In the genomic region with DNA sequence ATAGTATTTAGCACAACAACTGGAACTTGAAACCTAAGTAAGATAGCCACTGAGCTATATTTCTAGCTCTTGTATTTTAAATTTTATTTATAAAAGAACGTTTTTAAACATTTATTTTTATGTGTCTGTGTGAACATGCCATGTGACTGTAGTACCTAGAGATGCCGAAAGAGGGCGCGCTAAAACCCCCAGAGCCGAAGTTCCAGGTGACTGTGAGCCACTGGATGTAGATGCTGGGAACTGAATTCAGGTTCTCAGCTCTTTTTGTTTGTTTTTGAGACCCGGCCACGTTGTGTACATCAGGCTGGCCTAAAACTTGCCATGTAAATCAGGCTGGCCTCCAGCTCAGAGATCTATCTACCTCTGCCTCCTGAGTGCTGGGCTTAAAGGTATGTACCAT, we compare ENCODE assay signal across 9 mouse cellular contexts. TPM values are rescaled to one million over a fixed set of nuclear protein-coding genes. Genes with fewer than 3 reads are reported as not detected.
A peak's percentile ranks its signal among the peaks of the same experiment; 100 is the strongest.
DNase-seq lines count a peak whose midpoint lies in the region; ATAC-seq and TF ChIP-seq lines count a peak whose summit lies in the region.
"Had no signal": no experiment of that assay in that cellular context is flagged by ENCODE, and none has a peak within 500 bp of the region (broad histone marks: within the 10 kb centered on the region; RNA-seq: fewer than 3 reads in every experiment).

No protein-coding gene starts in this region.

- H3K9ac ChIP-seq in forebrain, postnatal 0 days, result no peak overlapping the region
- H3K9ac ChIP-seq in forebrain, embryonic 16.5 days (replicated peaks; ENCODE audit: low read depth, low read length), result no peak overlapping the region
- no peak overlapping the region for H3K9ac ChIP-seq in liver, postnatal 0 days (replicated peaks)

- peak; percentile 51 for TF ChIP-seq CTCF in forebrain, postnatal 0 days (IDR thresholded peaks at IDR 0.05; ENCODE audit: low read depth)
- peak; percentile 76 for TF ChIP-seq CTCF in liver, postnatal 0 days (IDR thresholded peaks at IDR 0.05; ENCODE audit: low read depth)

- ATAC-seq in forebrain, postnatal 0 days, result no peak
- ATAC-seq in forebrain, embryonic 16.5 days, result no peak
- no peak for ATAC-seq in liver, postnatal 0 days

- 16% methylated on average over 7 of the region's 7 CpGs for WGBS in forebrain, postnatal 0 days
- 21% methylated on average over 7 of the region's 7 CpGs for WGBS in forebrain, embryonic 16.5 days
- WGBS in liver, postnatal 0 days (ENCODE audit: insufficient replicate concordance), result 23% methylated on average over 7 of the region's 7 CpGs

- no peak for TF ChIP-seq EP300 in liver, postnatal 0 days (IDR thresholded peaks at IDR 0.05; ENCODE audit: low read depth)

- no peak for DNase-seq in forebrain, postnatal 0 days
- peak; percentile 43 for DNase-seq in spleen, adult 12 weeks (ENCODE audit: low spot score)
- DNase-seq in spleen, postnatal 36 days (ENCODE audit: low spot score in 2 of 2), result no peak
- DNase-seq in liver, postnatal 0 days, result peak; percentile 68
- DNase-seq in thymus, postnatal 4 days, result peak; percentile 75
- no peak for DNase-seq in heart, postnatal 25 days (ENCODE audit: low spot score)
- DNase-seq in adrenal gland, postnatal 25 days, result no peak

- no peak overlapping the region for H3K4me3 ChIP-seq in forebrain, postnatal 0 days (ENCODE audit: low read depth, low read length)
- H3K4me3 ChIP-seq in forebrain, embryonic 16.5 days (replicated peaks; ENCODE audit: low read length), result no peak overlapping the region
- H3K4me3 ChIP-seq in liver, postnatal 0 days (ENCODE audit: low read depth, low read length), result no peak overlapping the region
- H3K4me3 ChIP-seq: erythroblast, embryonic 14.5 days had no signal

- no peak overlapping the region for H3K27ac ChIP-seq in forebrain, postnatal 0 days (ENCODE audit: low read depth, low read length)
- H3K27ac ChIP-seq in forebrain, embryonic 16.5 days (ENCODE audit: low read length), result no peak overlapping the region
- H3K27ac ChIP-seq in liver, postnatal 0 days (ENCODE audit: low read depth), result no peak overlapping the region

- no peaks in the 10 kb centered on the region for H3K4me1 ChIP-seq in forebrain, postnatal 0 days (ENCODE audit: insufficient read depth)
- H3K4me1 ChIP-seq in forebrain, embryonic 16.5 days (replicated peaks; ENCODE audit: control insufficient read depth, insufficient read depth, low read length), result peaks cover 5% of the 10 kb centered on the region; the same call in 1 of the 2 replicates
- peaks cover 14% of the 10 kb centered on the region for H3K4me1 ChIP-seq in liver, postnatal 0 days (ENCODE audit: insufficient read depth)

- intact Hi-C loops in heart, postnatal 25 days (cut with DNase I), result loop anchor here (2.0 kb wide), 1 partner anchor 119 kb away; no protein-coding TSS in a partner anchor

- H3K27me3 ChIP-seq in forebrain, postnatal 0 days (ENCODE audit: insufficient read depth, low read length), result no peaks in the 10 kb centered on the region
- no peaks in the 10 kb centered on the region for H3K27me3 ChIP-seq in forebrain, embryonic 16.5 days (replicated peaks; ENCODE audit: control insufficient read depth, insufficient read depth, low read length)
- no peaks in the 10 kb centered on the region for H3K27me3 ChIP-seq in liver, postnatal 0 days (ENCODE audit: insufficient read depth, low read length)

- H3K4me2 ChIP-seq in forebrain, postnatal 0 days (ENCODE audit: low read depth), result no peak overlapping the region
- H3K4me2 ChIP-seq in forebrain, embryonic 16.5 days (ENCODE audit: low read length), result no peak overlapping the region
- no peak overlapping the region for H3K4me2 ChIP-seq in liver, postnatal 0 days (ENCODE audit: low read depth, low read length)

- H3K9me3 ChIP-seq in forebrain, postnatal 0 days (ENCODE audit: low read length), result no peaks in the 10 kb centered on the region
- H3K9me3 ChIP-seq in forebrain, embryonic 16.5 days (ENCODE audit: control insufficient read depth, low read length), result no peaks in the 10 kb centered on the region
- H3K9me3 ChIP-seq in liver, postnatal 0 days (ENCODE audit: low read length), result no peaks in the 10 kb centered on the region

- H3K36me3 ChIP-seq in forebrain, postnatal 0 days (ENCODE audit: insufficient read depth), result no peaks in the 10 kb centered on the region
- no peaks in the 10 kb centered on the region for H3K36me3 ChIP-seq in forebrain, embryonic 16.5 days (ENCODE audit: control insufficient read depth, insufficient read depth)
- H3K36me3 ChIP-seq in liver, postnatal 0 days (replicated peaks; ENCODE audit: insufficient read depth, low read length), result no peaks in the 10 kb centered on the region

RNA-seq across cellular contexts. Expression of a gene that starts 3.0 kb away (rescaled TPM):
- 0.23 TPM in 1 of 2 replicates, not detected in the other for total RNA-seq in forebrain, postnatal 0 days (2014; rRNA removed)
- polyA plus RNA-seq in forebrain, postnatal 0 days (2015; fragmentation: Nextera tagmentation; extraction: Ambion mirVana), result 1.1 and 1.5 TPM in 2 replicates
- 1.7 TPM in 1 of 2 replicates, not detected in the other for polyA plus RNA-seq in forebrain, embryonic 16.5 days (2015; fragmentation: Nextera tagmentation; extraction: Ambion mirVana)
- polyA plus RNA-seq in liver, postnatal 0 days (2015; fragmentation: Nextera tagmentation; extraction: Ambion mirVana), result not detected in 2 replicates
- not detected for total RNA-seq in heart, postnatal 25 days (2021)
- not detected in 2 replicates for total RNA-seq in adrenal gland, postnatal 25 days (2021)
- polyA plus RNA-seq: erythroblast, embryonic 14.5 days had no signal

RNA-seq across cellular contexts. Expression of a gene that starts 24.4 kb away (rescaled TPM):
- 18.0 and 18.1 TPM in 2 replicates for total RNA-seq in forebrain, postnatal 0 days (2014; rRNA removed)
- 21.2 and 22.2 TPM in 2 replicates for polyA plus RNA-seq in forebrain, postnatal 0 days (2015; fragmentation: Nextera tagmentation; extraction: Ambion mirVana)
- polyA plus RNA-seq in forebrain, embryonic 16.5 days (2015; fragmentation: Nextera tagmentation; extraction: Ambion mirVana), result 18.6 and 19.3 TPM in 2 replicates
- polyA plus RNA-seq in liver, postnatal 0 days (2015; fragmentation: Nextera tagmentation; extraction: Ambion mirVana), result 12.0 and 12.8 TPM in 2 replicates
- total RNA-seq in heart, postnatal 25 days (2021), result 10 to 100 TPM in 1 of 2 experiments, 1 to 10 TPM in 1; 8.6 to 10.6 TPM
- 15.0 and 20.3 TPM in 2 replicates for total RNA-seq in adrenal gland, postnatal 25 days (2021)

RNA-seq across cellular contexts. Expression of a gene that starts 29.0 kb away (rescaled TPM):
- total RNA-seq in forebrain, postnatal 0 days (2014; rRNA removed), result 13.8 and 19.4 TPM in 2 replicates
- 10.7 and 14.4 TPM in 2 replicates for polyA plus RNA-seq in forebrain, postnatal 0 days (2015; fragmentation: Nextera tagmentation; extraction: Ambion mirVana)
- 13.0 and 13.8 TPM in 2 replicates for polyA plus RNA-seq in forebrain, embryonic 16.5 days (2015; fragmentation: Nextera tagmentation; extraction: Ambion mirVana)
- 12.4 and 13.1 TPM in 2 replicates for polyA plus RNA-seq in liver, postnatal 0 days (2015; fragmentation: Nextera tagmentation; extraction: Ambion mirVana)
- total RNA-seq in heart, postnatal 25 days (2021), result 10 to 100 TPM; 15.1 to 16.1 TPM
- total RNA-seq in adrenal gland, postnatal 25 days (2021), result 11.7 and 13.4 TPM in 2 replicates

RNA-seq across cellular contexts. Expression of a gene that starts 54.2 kb away (rescaled TPM):
- 127 and 158 TPM in 2 replicates for total RNA-seq in forebrain, postnatal 0 days (2014; rRNA removed)
- polyA plus RNA-seq in forebrain, postnatal 0 days (2015; fragmentation: Nextera tagmentation; extraction: Ambion mirVana), result 84.6 and 91.7 TPM in 2 replicates
- 157 and 166 TPM in 2 replicates for polyA plus RNA-seq in forebrain, embryonic 16.5 days (2015; fragmentation: Nextera tagmentation; extraction: Ambion mirVana)
- 7.6 and 8.3 TPM in 2 replicates for polyA plus RNA-seq in liver, postnatal 0 days (2015; fragmentation: Nextera tagmentation; extraction: Ambion mirVana)
- 10 to 100 TPM; 15.4 to 16.8 TPM for total RNA-seq in heart, postnatal 25 days (2021)
- total RNA-seq in adrenal gland, postnatal 25 days (2021), result 16.4 and 22.7 TPM in 2 replicates

Comparison
In these comparisons a context has a peak if more than half of its experiments do, and no peak if none do; other contexts are left out.
1. DNase-seq: peak in spleen, adult 12 weeks (single experiment), liver, postnatal 0 days (single experiment) and thymus, postnatal 4 days (single experiment); none in forebrain, postnatal 0 days (single experiment), spleen, postnatal 36 days (0 of 2), heart, postnatal 25 days (single experiment) and adrenal gland, postnatal 25 days (single experiment).